Mouse (Mus musculus) hindbrain, embryonic 10.5 days (tissue): Measurements from ENCODE around the gene Gm29427. TPM values are rescaled to one million over a fixed set of nuclear protein-coding genes. Genes with fewer than 3 reads are reported as not detected.

ENCODE experiments used
- polyA plus RNA-seq: library from polyadenylated mRNA; unstranded; fragments of >200 nt; fragmentation: Nextera tagmentation; extraction: Ambion mirVana; gene quantifications from 2 replicates; pipeline ENCODE4 v1.2.1, GENCODE M21; 2016

Gm29427 gene
- polyA plus RNA-seq, 1 experiment from 2014 or later = not detected

Other genes starting within 250 kb of the Gm29427 start
- gene Zp3r, start 86.2 kb downstream of the Gm29427 start, polyA plus RNA-seq = not detected in 2 replicates
- not detected in 2 replicates for gene C4bp, start 54.2 kb downstream of the Gm29427 start, polyA plus RNA-seq
- 11.4 and 13.3 TPM in 2 replicates for gene Yod1, start 1.5 kb upstream of the Gm29427 start, polyA plus RNA-seq
- gene Pfkfb2, start 13.5 kb upstream of the Gm29427 start, polyA plus RNA-seq = 5.3 and 6.7 TPM in 2 replicates
- gene AA986860, start 16.2 kb upstream of the Gm29427 start, polyA plus RNA-seq = 0.51 and 0.73 TPM in 2 replicates
- not detected in 2 replicates for gene Fcamr, start 85.1 kb upstream of the Gm29427 start, polyA plus RNA-seq
- gene Pigr, start 110.9 kb upstream of the Gm29427 start, polyA plus RNA-seq = not detected in 2 replicates
- not detected in 2 replicates for gene Fcmr, start 149.9 kb upstream of the Gm29427 start, polyA plus RNA-seq
- not detected in 2 replicates for gene Il24, start 171.7 kb upstream of the Gm29427 start, polyA plus RNA-seq
- gene Il20, start 195.7 kb upstream of the Gm29427 start, polyA plus RNA-seq = not detected in 2 replicates
- gene Il19, start 224.3 kb upstream of the Gm29427 start, polyA plus RNA-seq = not detected in 2 replicates